Mouse (Mus musculus) myocyte (in vitro differentiated cells): ENCODE measurements around the gene Zfp827.

Experiments used
- MYOD1 ChIP-seq, 3 experiments: IDR thresholded peaks; one replicate each; pipeline ENCODE4 v1.6.1; 2011; ENCODE audit warnings: control low read depth in 2 of 3, low read depth in 2 of 3, mild to moderate bottlenecking in 2 of 3, moderate library complexity in 1 of 3; ENCODE audit not compliant: insufficient read length in 2 of 3, control insufficient read depth in 1 of 3
- POLR2A ChIP-seq: IDR thresholded peaks from one replicate; pipeline ENCODE4 v1.6.1; 2011; ENCODE audit warnings: low read depth, mild to moderate bottlenecking, control low read depth, moderate library complexity; ENCODE audit not compliant: insufficient read length
- USF1 ChIP-seq: IDR thresholded peaks from one replicate; pipeline ENCODE4 v1.6.1; 2011; ENCODE audit warnings: low read depth, mild to moderate bottlenecking, control low read depth, moderate library complexity

GRCm38 (mm10) chr8:79079196-79079561 lies 50.9 kb downstream of the Zfp827 start:
- TF ChIP-seq POLR2A (no peak), MYOD1 (IDR thresholded peaks at IDR 0.05; ENCODE audit: control insufficient read depth in 1 of 3, insufficient read length in 2 of 3, low read depth in 2 of 3) (peak in 2 of 3 experiments; percentile 81 to 87), USF1 (no peak)
